Mouse (Mus musculus) cerebellum, postnatal 36 days (tissue): ENCODE results near the gene Spock2.
"Not testable (repeated sequence)": the region's sequence is repeated elsewhere in the genome, so short reads cannot be mapped to it uniquely, and the experiment has no call there.

Source experiments
- DNase-seq, 2 experiments: peaks; one replicate each; pipeline ENCODE4 v3.0.0; 2021 to 2022; ENCODE audit warnings: mixed read lengths in 2 of 2

The Spock2 gene

DNA sequence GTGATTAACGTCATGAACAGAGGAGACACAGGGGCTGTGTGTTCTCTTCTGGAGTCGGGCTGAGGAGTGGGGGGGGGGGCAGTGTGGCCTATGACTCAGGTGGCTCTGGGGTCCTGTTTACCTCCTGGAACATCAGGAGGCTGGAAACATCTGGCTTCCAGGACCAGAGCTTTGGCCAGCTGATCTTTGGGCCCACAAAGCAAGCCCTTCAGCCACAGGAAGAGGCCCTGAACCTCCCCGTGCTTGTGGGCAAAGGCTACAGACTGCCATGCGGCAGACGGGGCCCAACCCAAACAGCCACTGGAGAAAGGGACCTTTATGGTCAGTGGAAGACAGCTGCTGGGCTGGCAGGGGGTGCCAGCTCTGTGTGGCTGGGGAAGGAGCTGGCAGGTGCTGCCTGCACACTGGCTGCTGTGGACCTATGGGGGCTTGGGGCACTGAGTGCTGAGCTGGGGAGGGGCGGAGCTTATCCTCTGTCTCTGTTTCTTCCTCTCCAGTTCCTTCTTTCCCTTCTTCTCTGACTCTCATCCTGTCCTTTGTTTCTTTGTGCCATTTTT lies 45.2 kb downstream of the Spock2 start:
- no peak for DNase-seq

DNA sequence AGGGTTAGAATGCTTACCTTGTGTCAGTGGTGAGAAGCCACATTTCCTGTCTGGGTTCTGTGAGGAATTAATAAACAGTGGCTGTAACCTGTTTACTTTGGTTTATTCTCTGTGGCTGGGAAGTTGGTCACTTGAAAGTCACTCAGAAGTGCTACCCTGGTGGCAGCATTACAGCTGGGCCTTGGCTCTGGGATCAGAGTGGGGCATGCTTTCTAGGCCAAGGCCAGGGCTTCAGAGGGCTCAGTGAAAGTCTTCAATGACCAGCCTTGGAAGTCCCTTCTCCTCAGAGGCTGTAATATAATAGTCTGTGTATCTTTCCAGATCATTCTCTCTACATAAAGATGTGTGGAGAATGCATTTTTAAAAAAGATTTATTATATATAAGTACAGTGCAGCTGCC lies 50.0 kb downstream of the Spock2 start:
- DNase-seq, result no peak

DNA sequence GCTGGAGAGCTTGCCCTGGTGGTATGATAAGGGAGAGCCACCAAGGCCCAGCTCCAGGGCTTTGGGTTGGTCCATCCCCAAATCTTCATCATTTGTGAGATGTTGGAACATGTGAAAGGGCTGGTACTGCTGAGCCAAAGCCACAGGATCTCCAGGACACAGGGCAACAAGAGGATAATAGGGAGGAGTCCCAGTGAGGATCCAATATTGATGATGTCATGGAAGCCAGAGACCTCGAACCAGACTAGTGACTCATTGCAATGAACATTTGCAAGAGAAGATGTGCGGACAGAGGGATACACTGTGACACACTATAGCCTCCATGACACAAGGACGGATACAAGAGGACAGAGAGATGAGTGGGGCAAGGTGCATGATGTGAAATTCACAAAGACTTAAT lies 52.1 kb downstream of the Spock2 start:
- no peak for DNase-seq

DNA sequence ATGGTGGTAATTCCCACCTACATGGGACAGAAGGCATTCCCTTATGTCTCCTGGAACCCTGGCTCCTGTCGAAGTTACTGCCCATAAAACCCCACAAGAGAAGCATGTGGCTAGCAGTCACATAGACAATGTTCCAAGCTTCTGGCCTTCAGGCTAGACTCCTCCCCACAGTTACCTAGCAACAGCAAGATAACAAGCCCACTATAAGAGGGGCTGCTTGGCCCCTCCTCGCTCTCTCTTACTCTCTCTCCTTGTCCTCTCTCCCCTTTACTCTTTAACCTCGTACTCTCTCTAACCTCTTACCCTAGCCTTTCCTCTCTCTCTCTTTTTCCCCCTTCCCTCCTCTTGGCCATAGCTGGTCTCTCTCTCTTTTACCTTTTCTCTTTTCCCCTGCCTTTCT lies 55.4 kb downstream of the Spock2 start:
- DNase-seq, result not testable (repeated sequence)

DNA sequence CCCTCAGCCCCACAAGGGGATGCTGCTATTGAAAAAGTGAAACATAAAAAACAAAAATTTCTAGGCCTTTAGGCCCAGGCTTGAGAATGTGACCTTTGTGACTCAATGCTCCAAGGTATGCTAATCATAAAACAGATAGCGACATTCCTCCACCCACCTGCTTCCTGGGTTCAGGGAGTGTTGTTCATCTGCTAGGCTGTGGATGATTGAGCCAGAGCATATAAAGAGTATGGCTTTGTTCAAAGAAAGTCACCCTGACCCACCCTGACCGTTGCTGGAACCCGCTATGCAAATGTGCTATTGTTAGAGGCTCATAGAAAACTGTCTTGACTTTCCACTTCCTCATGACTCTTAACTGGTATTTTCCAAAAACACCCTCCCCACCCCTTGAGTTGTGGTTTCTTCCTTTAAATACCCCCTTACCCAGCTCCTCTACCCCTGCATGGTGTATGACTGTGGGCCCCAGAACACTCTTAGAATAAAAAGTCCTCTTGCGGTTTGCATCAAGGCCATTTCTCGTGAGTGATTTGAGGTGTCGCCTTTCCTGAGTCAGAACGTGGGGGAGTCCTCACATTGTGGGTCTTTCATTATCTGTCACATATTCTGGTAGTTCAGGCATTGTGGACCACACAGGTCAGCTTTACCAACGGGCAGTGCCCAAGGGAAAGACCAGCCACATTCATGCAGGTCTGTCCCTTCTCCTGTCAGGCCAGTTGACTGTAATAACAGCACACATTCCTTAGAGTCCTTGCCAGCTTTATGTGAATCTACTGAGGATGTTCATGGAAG lies 56.4 kb downstream of the Spock2 start:
- not testable (repeated sequence) for DNase-seq

DNA sequence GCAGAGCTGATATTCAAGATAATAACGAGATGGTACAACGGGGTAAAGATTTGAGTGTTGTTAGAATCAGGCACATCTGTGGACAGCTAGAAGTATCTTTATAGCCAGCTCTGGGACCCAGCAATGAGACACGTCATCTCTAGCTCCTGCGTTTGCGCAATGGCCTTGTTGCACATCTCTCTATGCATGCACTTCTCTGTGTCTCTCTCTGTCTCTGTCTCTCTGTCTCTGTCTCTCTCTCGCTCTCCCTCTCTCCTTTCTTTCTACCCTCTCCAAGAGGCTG lies 56.9 kb downstream of the Spock2 start:
- no peak for DNase-seq

DNA sequence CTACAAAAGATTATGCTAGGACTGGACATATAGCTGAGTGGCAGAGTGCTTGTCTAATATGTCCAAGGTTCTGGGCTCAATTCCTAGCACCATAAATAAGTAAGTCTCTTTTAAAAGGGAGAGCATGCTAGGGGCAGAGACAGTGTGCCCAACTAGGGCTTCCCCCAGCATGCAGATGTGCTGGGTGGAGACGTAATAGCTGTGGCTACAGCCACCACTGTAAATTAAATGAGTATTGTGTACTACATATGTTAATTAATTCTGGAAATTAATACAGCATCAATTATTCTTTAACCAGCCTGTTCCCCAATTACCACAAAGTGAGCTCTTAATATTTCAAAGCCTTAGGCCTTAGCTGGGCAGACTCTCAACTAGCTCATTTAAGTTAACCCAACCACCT lies 58.9 kb downstream of the Spock2 start:
- no peak for DNase-seq

DNA sequence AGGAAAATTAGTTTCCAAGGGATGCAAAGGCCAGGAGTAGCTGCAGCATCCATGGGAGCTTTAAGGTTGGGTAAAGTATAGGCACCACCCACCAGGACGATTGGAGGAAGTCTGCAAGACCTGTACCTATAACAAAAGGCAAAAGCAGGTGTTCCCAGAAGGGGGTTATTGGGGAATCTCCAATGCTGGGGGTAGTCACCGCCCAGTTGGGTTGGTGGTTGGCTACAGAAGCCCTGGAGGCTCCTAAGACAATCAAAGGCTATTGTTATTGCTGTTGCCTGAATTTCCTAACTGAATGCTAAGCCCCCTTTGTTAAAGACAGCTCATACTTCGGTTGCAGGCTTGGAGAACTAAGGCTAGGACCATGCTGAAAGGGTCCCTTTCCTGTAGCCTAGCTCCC lies 60.0 kb downstream of the Spock2 start:
- DNase-seq, result no peak

DNA sequence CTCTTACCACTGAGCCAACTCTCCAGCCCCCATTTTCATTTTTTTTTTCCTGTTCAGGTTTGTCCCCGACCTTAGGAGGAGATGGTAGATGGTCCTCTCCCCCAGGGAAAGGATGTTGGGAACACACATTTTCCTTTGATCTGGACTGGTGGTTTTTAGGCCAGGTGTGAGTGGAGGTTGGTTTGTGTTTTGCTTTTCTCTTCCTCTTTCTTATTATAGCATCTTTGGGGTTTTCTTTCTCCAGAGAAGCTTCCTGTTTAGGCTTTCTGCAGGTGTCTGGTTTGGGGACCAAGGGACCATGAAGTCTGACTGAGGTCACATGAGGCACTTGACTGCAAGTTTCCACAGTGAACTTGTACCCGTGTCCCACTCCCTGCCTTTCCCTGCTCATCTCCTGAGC lies 62.3 kb downstream of the Spock2 start:
- DNase-seq, result no peak

DNA sequence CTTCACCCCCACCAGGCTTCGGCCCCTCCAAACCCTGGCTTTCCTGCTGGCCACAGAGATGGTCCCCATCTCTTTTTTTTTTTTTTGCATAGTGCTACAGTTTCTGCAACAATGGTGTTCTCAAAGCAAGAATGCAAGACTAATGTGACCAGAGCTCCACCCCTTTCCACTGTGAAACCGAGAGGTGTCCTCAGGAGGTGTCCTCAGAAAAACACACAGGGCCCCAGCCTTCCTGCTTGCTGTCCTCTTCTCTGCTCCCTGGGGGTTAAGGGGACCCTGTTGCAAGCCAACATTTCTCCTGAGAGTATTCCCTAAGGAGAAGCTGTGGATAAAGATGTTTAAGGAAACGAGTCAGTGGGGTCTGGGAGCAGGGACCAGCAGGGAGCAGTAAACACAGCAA lies 62.9 kb downstream of the Spock2 start:
- DNase-seq, result no peak

DNA sequence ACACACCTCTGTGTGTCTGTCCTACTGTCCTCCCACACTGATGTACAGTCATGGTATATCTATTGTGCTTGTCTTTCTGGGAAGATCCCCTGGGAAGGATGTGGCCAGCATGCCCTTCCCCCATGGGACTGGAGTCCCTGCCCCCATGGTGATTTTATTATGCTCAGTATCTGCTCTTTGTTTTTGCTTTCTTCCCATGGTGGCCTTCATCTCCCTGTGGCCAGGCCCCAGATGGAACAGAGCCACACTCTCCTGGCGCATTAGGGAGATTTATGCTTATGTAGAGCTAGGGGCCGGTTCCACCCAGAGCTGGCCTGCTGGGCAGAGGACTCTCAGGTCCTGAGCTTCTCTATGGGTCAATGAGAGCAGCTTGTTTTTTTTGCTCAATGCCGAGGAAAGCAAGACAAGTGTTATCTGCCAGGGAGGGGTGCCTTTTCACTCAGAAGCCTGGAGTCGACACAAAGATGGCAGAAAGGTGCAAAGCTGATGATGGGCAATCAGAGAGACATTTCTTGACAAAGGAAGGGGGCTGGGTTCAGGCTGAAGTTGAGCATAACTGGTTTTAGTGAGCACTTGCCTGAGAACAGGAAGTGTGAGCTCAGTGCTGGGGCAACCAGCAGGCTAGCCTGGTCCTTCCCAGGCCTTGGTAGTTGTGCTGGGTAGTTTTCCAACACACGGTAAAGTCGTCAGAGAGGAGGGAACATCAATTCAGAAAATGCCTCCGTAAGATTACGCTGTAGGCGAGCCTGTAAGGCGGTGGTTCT lies 64.5 kb downstream of the Spock2 start:
- DNase-seq, result no peak

DNA sequence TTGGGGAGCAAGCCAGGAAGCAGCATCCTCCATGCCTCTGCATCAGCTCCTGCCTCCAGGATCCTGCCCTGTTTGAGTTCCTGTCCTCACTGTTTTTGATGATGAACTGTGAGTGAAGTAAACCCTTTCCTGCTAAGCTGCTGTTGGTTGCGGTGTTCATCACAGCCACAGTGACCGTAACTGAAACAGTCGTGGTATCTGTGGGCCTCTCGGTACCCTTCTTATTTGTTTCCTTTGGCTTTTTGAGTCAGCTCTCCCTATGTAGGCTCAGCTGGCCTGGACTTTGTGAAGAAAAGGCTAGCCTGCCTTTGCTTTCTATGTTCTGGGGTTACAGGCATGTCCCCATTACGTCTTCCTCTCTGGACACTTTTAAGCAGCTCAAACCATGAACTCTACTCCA lies 65.3 kb downstream of the Spock2 start:
- DNase-seq, result no peak

DNA sequence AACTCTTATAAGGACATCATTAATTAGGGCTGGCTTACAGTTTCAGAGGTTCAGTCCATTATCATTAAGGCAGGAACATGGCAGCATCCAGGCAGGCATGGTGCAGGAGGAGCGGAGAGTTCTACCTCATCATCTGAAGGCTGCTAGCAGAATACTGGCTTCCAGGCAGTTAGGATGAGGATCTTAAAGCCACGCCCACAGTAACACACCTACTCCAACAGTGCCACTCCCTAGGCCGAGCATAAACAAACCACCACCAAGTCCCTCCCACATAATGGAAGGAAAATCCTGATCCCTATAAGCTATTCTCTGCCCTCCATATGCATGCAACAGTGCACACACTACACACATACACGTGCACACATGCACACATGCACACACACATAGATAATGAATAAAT lies 66.3 kb downstream of the Spock2 start:
- no peak for DNase-seq

DNA sequence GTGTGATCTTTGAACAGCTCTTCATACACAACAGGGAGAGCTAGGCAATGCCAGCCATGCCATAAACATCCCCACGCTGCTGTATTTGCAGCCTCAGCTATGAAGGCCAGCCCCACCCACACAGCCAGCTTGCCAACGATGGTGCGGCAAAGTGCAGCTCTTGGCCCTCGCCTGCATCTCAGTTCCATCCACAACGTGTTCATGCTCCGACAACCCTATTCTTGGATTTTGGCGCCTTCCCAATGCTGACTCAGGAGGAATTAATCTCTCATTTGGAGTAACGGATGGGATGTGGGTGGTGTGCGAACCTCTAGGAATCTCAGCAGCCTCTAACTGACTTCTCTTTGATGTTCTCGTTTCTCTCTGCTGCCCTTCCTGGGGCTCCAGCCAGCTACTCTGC lies 67.0 kb downstream of the Spock2 start:
- peak; percentile 14 to 17 for DNase-seq

DNA sequence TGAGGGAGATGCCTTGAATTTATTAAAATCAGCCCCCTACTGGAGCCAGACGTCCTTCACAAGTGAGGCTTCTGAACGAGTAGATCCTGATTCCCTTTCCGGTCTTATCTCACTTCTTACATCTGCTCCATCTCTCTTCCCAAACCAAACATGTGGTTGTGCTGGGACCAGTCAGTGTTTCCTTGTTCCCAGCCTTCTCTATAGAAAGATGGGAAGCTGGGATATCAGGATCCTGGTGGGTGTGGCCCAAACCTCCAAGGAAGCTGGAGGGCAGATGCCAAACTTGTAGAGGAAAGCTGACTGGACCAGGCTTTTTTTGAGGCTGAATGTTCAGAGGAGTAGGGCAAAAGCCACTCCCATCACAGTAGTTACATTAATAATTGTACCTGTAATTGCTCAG lies 68.5 kb downstream of the Spock2 start:
- DNase-seq, result no peak

DNA sequence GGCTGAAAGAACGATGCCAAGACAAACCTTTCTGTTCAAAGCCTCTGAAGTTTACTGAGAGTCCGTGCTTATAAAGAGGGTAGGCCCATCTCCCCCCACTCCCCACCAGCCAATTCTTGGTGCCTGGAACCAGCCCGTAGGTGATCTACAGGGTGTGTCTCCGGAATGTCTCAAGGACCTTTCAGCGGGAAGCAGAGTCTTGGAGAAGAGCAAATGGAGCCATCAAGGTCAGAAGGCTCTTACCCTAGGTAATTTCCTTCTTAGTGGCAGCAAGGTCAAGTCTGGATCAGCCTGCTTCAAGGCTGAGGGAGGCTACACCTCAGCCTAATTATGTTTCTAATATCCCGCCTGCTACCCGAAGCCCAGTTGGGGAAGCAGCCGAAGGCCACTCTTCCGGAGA lies 69.3 kb downstream of the Spock2 start:
- not testable (repeated sequence) for DNase-seq
